Mouse (Mus musculus) right cerebral cortex, adult 2 months (tissue): ENCODE measurements at regions not wholly inside any gene's neighbourhood (a gene's known extent, or its start where the extent isn't known, plus 50 kb on each side); places are given as distances from the start of the nearest gene placed in this dataset.
A peak's percentile ranks its signal among the peaks of the same experiment; 100 is the strongest.

ENCODE experiments used
- DNase-seq, 2 experiments: peaks; one replicate each; pipeline ENCODE4 v3.0.0; 2021 to 2022; ENCODE audit warnings: low spot score in 2 of 2

DNA sequence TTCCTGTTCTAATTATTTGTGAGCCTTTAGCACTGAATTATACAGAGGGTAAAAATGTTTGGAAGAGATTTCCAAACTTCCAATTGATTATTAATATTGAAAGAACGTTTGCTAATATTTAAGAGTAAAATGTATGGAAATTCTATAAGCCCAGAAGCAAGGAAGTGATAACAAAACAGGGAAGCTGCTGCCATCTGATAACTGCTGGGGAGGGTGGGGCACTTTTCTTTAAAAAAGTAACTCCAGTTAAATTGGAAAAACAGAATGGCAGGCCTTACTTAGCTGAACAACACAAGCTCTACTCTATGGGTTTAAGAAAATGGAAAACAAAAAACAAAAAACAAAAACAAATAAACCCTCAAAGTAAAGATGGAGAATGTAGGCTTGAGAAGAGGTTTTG is 1327.7 kb downstream of the Hace1 start:
- no peak for DNase-seq

DNA sequence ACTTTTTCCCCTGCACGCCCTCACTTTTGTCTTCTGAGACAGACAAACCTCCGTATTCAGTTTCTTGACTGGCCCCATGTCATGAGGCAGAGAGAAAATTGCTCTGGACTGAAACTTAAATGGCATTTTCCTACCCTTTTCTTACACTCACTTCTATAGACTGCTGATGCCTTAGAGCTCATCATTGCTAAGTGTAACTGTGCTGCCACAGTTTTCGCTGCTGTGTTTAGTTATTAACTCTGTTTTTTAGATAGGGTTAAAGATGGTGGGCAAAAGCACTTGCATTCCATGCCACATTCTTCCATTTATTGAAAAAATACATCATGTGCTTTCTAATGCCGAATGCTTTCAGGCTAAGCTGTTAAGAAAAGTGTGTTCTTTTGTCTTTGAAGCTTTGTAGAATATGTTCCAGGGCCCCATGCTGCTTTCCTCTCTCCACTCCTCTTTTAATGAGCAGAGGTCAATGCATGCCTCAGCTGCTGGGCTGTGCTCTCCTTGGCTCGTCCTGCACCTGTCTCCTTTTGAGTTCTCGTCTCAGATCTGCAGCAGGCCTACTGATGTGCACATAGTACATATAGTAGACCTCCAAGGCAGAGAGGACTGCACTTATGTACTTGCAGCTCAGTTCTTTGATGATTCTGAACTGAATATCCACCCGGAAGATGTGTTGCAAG is 1345.0 kb downstream of the Hace1 start:
- no peak for DNase-seq

DNA sequence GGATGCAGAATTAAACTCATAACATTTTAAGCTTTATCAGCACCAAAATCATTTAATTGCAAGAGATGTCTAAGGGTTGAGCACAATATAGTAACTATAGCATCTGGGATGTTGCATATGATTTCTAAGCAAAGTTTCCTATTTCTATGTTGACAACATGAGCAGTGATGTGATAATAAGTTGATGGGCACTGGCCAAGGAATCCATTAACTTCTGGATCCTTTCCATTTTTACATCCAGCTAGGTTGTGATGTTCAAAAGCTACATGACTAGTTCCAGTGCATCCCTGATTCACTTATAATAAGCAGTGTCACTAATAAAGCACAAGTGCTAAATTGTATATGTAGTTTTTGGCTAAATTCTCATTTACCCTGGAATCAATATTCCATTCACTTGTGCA is 1356.7 kb downstream of the Hace1 start:
- no peak for DNase-seq

DNA sequence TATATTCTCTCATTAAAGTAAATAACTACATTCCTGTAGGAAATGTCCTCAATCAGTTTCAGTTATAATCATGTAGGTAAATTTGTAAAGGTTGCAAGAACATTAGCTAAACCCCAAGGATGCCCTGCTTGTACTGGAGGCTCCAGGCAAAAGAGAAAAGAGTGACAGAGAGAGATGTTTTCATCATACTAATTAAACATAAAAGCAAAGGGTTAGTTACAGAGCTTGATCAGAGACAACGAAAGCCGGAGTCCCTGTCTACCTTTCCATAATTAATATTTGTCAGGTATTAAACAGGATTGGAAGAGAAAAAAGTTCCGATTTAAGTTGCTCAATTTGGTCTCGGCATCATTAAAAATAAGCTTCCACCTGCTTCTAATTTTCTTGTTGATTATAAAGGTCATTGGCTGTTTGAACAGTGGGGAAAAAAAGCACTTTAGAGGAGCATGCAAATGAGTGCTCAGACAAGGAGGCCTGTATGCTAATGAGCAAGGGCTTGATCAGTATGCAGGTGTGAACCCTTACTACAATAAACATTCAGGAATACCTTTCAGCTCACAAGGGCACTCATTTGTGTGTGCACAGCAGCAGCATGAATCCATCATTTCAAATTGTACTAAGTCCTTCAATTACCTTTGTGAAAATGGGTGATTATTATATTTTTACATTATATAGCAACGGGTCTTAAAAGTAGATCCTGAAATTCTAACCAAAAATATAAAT is 1358.8 kb downstream of the Hace1 start:
- DNase-seq = no peak

DNA sequence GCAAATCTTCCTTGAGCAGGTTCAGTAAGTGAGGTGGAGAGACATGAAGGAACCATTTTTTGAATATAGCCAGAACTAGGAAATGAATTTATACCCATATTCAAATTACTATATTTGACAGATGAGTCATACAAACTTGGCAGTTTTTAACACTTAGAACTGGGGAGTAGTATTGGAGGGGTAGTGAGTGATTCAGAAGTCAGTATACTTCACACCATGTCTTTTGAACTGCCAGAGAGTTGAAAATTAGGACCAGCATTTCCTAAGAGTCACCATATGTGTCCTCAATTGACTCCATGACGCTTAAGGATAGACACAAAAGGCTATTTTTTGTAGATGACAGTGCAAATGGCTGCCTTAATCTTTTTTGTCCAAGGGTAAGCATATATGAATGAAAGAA is 1361.7 kb downstream of the Hace1 start:
- no peak for DNase-seq

DNA sequence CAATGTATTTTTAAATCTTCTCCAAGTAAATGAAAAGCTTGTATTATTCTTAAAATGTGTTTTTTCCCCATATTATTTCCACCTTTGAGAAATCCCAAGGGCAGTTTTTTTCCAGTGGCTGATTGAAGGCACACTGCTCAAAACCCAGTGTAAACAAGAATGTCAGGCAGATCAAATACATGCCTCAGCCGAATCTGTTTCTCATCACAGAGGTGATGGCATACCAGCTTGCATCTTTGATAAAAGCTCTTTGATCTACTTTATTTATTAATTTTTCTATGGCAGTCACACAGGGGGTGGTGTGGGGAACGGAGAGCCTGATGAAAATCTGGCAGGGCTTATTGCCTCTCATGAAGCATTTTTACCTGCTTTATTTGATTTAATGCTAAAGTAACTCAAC is 1362.2 kb downstream of the Hace1 start:
- no peak for DNase-seq

DNA sequence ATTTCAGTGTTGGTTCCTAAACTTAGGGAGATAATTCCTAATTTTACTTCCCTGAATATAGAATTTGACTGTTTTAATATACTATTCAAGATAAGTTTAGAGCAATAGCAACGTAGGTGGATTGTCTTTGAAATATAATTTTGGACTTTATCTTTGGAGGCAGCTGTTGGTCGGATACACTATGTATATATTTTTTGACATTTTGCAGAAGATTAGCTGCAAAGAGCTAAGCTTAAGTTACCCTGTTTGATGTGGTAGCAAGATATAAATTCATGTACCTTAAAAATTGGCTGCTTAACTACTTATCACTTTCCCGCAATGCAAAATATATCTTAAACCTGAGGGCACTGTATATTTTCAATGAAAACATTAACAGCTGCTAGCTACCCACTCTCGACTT is 1375.3 kb downstream of the Hace1 start:
- no peak for DNase-seq

DNA sequence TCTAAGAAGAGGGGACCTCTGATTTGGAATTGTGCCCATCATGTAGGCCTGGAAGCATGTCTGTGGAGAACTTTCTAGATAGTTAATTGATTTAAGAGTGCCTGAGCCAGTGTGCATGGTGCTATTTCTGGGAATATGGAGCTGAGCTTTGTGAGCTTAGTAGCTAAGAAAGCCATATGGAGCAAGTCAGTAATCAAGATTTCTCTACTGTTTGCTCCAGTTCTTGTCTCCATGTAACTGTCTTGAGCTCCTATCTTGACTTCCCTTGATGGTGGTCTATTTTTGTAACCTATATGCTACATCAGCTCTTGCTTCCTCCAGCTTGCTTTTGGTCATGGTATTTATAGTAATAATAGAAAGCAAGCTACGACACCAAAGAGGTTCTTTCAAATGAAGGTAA is 1377.1 kb downstream of the Hace1 start:
- no peak for DNase-seq

DNA sequence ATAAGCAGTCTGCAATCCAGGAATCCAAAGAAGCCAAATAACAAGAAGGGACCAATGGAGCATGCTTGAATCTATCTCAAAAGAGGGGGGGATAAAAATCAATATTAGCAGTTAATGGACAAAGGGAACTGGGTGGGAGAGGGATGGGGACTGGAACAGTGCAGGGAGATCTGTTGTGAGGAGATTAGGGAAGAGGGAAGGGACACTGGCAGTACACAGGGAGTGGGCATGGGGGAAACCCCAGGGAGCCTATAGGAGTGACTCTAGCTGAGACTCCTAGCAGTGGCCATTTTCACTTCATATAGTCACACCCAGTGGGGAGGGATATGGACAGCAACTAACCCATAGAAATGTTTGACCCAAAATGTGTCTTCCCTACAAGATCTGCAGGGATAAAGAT is 1402.8 kb downstream of the Hace1 start:
- DNase-seq = no peak

DNA sequence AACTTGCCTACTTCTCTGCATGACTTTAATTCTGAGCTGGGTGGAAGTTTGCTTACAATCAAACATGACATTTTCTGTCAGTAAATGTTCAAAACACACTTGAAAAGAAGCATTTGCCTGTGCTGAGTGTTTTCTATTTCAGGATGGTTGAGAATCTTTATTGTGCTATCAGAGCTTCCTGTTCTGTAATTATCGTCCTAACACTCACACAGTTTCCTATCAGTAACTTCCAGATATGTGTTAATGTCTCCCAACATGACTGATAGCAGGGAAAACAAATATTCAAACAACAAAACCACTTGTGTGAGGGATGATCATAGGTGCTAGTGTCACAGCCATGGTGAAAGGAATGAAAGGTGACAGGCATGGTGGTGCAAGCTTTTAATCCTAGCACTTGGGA is 1422.1 kb downstream of the Hace1 start:
- no peak for DNase-seq

DNA sequence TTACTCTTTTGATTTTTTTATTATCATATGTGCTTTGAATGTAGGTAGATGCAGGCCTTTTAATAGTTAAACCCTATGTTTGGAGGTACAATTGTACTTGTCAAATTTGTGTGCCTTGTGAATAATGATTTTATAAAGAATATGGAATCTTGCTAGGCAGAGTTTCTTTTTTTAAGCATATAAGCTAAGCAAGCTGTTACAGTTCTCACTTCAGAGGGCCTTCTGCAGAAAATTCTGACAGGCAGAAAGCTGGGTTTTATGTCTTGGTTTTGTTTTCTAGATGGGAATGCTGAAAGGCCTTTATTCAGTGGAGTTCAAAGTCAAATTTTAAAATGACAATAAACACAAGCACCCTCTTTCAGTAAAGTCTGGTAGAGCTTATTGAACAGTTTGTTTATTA is 1451.1 kb downstream of the Hace1 start:
- DNase-seq = no peak

DNA sequence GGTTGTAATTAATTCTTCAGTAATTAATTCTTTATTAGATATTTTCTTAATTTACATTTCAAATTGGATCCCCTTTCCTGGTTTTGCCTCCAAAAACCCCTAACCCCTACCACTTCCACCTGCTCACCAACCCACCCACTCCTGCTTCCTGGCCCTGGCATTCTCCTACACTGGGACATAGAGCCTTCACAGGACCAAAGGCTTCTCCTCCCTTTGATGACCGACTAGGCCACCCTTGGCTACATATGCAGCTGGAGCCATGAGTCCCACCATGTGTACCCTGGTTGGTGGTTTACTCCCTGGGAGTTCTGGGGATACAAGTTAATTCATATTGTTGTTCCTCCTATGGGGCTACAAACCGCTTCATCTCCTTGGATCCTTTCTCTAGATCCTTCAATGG is 1477.0 kb downstream of the Hace1 start:
- DNase-seq = no peak

DNA sequence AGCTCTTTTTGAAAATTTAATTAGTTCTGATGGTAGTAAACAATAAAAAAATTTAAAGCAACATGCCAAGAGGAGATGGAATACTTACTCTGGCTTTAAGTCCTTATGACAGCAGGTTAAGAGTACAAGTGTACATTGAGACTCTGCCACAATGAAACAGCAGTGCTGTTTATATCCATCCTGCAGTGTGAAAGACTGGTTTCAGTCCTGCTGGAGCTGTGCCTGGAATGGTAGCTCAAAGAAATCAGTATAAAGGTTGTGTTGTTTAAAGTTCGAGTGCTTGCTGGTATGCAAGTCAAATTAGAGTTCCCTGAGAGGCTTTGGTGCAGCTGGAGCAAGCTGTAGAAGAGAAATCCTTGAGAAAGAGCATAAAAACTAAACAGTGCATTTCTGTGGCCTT is 1524.9 kb downstream of the Hace1 start:
- peak; percentile 5 to 28 for DNase-seq
